Mouse (Mus musculus): ENCODE measurements around the gene Armc8.

DNA sequence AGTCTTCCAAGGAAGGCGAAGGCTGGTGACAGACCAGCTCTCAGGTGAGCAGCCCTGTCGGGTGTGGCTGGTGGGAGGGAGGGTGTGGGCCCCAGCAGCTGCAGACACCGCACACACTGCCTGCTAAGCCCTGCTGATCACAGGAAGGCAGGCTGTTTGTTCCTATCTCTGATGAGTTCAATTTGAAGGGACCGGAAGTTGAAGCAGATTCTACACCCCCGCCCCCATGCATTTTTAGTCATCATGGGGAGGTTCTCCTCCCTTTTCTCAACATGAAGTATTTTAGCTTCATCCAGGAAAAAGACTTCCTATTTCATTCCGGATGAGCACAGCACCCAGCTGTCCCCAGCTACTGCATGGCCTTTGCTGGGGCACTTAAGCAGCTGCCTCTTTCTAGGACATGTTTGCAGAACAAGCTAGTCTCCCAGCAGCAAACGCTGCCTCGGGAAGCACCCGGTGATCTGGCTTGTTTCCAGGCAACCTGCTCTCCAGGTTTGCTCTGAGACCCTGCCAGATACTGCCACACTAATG is 89.5 kb downstream of the Armc8 start:
- TF ChIP-seq CTCF (conservative IDR thresholded peaks at IDR 0.05; ENCODE audit: low read length) = no peak
- TF ChIP-seq NANOG (IDR thresholded peaks at IDR 0.05; ENCODE audit: borderline replicate concordance, low read length) = no peak

Data from E14TG2a.4 (cell line).